Mouse (Mus musculus) embryonic facial prominence, embryonic 14.5 days (tissue): ENCODE results near the gene Rab31. TPM values are rescaled to one million over a fixed set of nuclear protein-coding genes. Genes with fewer than 3 reads are reported as not detected.

Source experiments
- ATAC-seq: fragments of 200-750 bp; cut with Nextera tagmentation; 2 replicates; pipeline ENCODE4 v1.8.0; 2017; ENCODE audit warnings: low read depth, moderate number of reproducible peaks, moderate TSS enrichment
- DNase-seq: peaks from one replicate; pipeline ENCODE4 v3.0.0-alpha.2; 2015; ENCODE audit warnings: low spot score
- H3K27ac ChIP-seq: fragments of 300-500 bp; sonication (generic); replicated peaks from 2 replicates; pipeline ENCODE4 v1.5.1; 2014; ENCODE audit warnings: low read depth, mild to moderate bottlenecking, low read length, moderate library complexity
- H3K27me3 ChIP-seq: fragments of 300-500 bp; sonication (generic); replicated peaks from 2 replicates; pipeline ENCODE4 v1.6.1; 2014; ENCODE audit warnings: low read length; ENCODE audit not compliant: control insufficient read depth, insufficient read depth
- H3K36me3 ChIP-seq: fragments of 300-500 bp; sonication (generic); 2 replicates; pipeline ENCODE4 v1.6.1; 2014; ENCODE audit warnings: low read length, mixed read lengths; ENCODE audit not compliant: control insufficient read depth, insufficient read depth
- H3K4me1 ChIP-seq: fragments of 300-500 bp; sonication (generic); 2 replicates; pipeline ENCODE4 v1.6.1; 2014; ENCODE audit warnings: antibody characterized with exemption, low read length; ENCODE audit not compliant: control insufficient read depth, insufficient read depth
- H3K4me2 ChIP-seq: fragments of 300-500 bp; sonication (generic); 2 replicates; pipeline ENCODE4 v1.6.1; 2014; ENCODE audit warnings: low read depth, mild to moderate bottlenecking, low read length, moderate library complexity, mixed read lengths
- H3K4me3 ChIP-seq: fragments of 300-500 bp; sonication (generic); 2 replicates; pipeline ENCODE4 v1.5.1; 2014; ENCODE audit warnings: low read depth, mild to moderate bottlenecking, low read length
- H3K9ac ChIP-seq: fragments of 300-500 bp; sonication (generic); 2 replicates; pipeline ENCODE4 v1.6.1; 2014; ENCODE audit warnings: low read depth, mild to moderate bottlenecking, low read length, moderate library complexity, mixed read lengths
- H3K9me3 ChIP-seq: fragments of 300-500 bp; sonication (generic); 2 replicates; pipeline ENCODE4 v1.6.1; 2016; ENCODE audit warnings: low read length; ENCODE audit not compliant: control insufficient read depth
- WGBS: fragments of 180-500 bp; shearing (Covaris S2); extraction: QIAGEN DNeasy Blood & Tissue Kit; methylation state at CpG from one replicate; pipeline ENCODE4 v1.1.7; 2014; 5-methylcytosine and 5-hydroxymethylcytosine counted together
- polyA plus RNA-seq: library from polyadenylated mRNA; unstranded; fragments of >200 nt; fragmentation: Nextera tagmentation; extraction: Ambion mirVana; gene quantifications from 2 replicates; pipeline ENCODE4 v1.2.1, GENCODE M21; 2014

The Rab31 gene
- polyA plus RNA-seq, 1 experiment from 2014 or later: 57.6 TPM

DNA sequence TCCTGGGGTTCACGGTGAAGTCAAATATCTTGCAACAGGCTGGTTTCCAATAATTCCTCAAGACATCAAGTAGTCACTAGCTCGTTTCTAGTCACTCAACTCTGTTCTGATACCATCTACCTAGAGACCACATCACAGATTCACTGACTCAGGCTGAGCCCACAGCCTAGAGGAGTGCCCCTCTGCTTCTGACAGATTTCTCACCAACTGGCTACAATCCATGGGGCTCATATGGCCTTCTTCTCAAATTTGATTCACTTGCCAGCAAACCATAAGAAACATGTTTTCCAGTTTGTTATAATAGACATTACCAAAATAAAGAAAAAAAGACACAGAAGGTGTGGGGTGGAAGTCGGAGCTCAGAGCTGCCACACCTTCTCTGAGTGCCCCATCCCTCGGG, 31.0 kb downstream of the Rab31 start:
- H3K9ac ChIP-seq: no peak overlapping the region
- H3K9me3 ChIP-seq: no peaks in the 10 kb centered on the region
- no peak for DNase-seq
- no peak overlapping the region for H3K4me3 ChIP-seq
- H3K27ac ChIP-seq: no peak overlapping the region
- no peak for ATAC-seq
- WGBS: 81% methylated on average over 4 of the region's 4 CpGs
- no peaks in the 10 kb centered on the region for H3K27me3 ChIP-seq
- no peaks in the 10 kb centered on the region for H3K36me3 ChIP-seq
- H3K4me2 ChIP-seq: no peak overlapping the region
- H3K4me1 ChIP-seq: no peaks in the 10 kb centered on the region

DNA sequence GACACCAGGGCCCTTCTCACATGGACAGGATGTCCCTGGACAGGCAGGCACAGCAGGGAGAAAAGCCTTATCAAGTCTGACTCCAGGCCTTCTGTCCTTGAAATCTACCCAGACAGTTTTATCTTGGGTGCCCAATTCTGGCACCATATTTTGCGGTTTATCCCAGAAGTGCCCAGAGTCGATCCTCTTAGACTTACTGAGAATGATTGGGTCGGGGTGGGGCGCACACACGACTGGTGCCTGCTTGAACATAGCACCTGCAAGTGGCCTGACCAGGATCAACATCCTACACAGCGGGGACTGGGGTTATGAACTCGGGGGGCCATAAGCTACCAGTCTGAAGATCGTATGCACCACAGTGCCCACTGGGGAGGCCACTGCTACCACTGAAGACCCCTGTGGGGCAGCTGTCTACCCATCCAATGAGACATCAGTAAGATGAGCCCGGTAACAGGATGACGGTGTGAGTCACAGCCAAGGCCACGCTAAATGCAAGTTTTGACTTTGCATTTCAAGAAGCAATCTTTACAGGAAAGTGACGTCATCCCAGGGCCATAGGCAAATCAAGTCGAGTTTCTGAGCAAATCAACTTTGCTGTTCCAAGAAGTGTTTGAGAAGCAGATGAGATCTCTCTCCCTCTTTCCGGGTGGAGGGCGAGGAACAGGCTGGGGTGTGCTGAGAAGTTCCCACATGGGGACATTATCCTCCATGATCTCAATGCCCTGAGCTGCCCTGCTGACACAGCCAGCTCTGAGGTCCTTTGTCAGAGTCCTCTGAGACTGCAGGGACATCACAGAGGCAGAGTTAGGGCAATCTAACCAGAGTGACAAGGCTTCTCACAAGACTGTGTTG, 32.5 kb downstream of the Rab31 start:
- H3K27me3 ChIP-seq: no peaks in the 10 kb centered on the region
- no peak overlapping the region for H3K4me2 ChIP-seq
- DNase-seq: no peak
- no peaks in the 10 kb centered on the region for H3K4me1 ChIP-seq
- no peaks in the 10 kb centered on the region for H3K9me3 ChIP-seq
- no peak overlapping the region for H3K27ac ChIP-seq
- H3K36me3 ChIP-seq: no peaks in the 10 kb centered on the region
- H3K4me3 ChIP-seq: no peak overlapping the region
- ATAC-seq: no peak
- no peak overlapping the region for H3K9ac ChIP-seq
- WGBS: 81% methylated on average over 15 of the region's 15 CpGs

DNA sequence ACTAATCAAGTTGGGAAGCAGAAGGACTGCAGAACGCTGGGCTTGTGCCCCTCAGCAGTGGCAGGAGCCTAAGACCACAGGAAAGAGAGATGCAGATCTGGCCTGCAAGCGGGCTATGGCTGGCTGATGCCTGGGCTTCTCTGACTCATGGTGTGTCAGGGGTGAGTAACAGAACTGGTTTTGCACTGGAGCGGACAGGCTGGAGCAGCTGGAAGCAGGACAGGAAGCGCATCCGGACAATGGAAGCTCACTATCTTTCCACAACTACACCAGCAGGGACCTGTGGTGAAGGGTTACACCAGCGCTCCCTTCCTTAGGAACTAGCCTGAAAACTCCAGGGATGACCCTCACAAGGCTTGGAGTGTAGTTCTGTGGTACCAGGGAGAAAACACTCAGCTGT, 34.9 kb downstream of the Rab31 start:
- Histone ChIP-seq H3K4me2 (no peak overlapping the region), H3K27me3 (no peaks in the 10 kb centered on the region), H3K36me3 (no peaks in the 10 kb centered on the region), H3K9ac (no peak overlapping the region), H3K4me3 (no peak overlapping the region), H3K4me1 (no peaks in the 10 kb centered on the region), H3K9me3 (no peaks in the 10 kb centered on the region), H3K27ac (no peak overlapping the region)
- DNase-seq: no peak
- WGBS: 80% methylated on average over 6 of the region's 6 CpGs
- no peak for ATAC-seq

DNA sequence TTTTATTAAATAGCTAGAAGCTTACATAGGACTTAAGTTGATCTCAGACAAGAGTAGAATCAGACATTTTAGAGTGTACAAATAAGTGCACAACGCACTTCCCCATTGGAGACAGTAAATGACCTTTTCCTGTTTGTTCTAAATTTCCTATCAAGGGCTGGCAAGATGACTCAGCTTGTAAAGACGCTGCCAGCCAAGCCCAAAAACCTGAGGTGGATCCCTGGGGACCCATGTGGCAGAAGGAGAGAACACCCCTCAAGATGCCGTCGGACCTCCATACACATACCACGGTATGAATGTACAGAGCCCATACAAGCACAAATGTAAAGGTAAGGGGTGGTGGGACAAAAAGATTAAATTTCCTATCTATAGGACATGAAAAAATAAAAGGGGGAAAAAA, 35.4 kb downstream of the Rab31 start:
- DNase-seq: no peak
- Histone ChIP-seq H3K4me1 (no peaks in the 10 kb centered on the region), H3K27me3 (no peaks in the 10 kb centered on the region), H3K27ac (no peak overlapping the region), H3K36me3 (no peaks in the 10 kb centered on the region), H3K4me3 (no peak overlapping the region), H3K9ac (no peak overlapping the region), H3K9me3 (no peaks in the 10 kb centered on the region), H3K4me2 (no peak overlapping the region)
- no peak for ATAC-seq
- WGBS: 78% methylated on average over 5 of the region's 5 CpGs

DNA sequence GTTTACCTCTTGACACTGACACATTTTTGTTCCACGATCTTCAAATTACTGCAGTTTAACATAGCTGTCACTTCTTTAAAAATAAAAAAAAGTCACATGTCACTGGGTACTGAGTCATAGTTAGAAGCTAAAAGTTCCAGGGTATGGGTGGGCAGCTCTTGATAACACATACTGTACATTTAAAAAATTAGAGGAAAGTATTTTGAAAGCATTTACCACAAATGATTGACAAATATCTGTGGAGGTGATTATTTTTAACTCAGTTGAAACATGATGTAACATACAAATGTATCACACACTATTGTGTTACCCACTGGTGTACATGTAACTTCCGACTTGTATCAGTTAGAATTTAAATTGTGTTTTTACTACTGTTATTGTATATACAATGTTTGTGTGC, 37.5 kb downstream of the Rab31 start:
- Histone ChIP-seq H3K27ac (no peak overlapping the region), H3K4me3 (no peak overlapping the region), H3K27me3 (no peaks in the 10 kb centered on the region), H3K36me3 (no peaks in the 10 kb centered on the region), H3K9ac (no peak overlapping the region), H3K9me3 (no peaks in the 10 kb centered on the region), H3K4me1 (no peaks in the 10 kb centered on the region), H3K4me2 (no peak overlapping the region)
- 92% methylated on average over 2 of the region's 2 CpGs for WGBS
- no peak for DNase-seq
- ATAC-seq: no peak

DNA sequence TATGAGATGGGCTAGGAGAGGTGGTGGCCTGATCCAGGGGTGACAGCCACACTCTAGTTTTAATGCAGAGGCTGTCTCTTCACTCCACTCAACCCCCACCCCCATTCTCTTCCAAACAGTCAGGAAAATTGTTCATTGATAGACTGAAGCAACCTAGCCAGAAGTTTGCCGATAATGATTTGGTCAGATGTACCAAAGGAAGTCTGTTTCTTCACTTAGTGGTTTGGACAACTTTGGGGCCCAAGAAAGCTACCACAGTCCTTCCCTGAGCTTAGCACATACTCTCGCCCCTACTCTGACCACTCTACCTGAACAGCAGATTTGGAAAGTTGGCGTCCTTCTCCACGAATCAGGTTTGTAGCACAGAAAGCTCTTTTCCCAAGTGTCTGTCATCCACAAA, 39.9 kb downstream of the Rab31 start:
- H3K9ac ChIP-seq: no peak overlapping the region
- 73% methylated on average over 4 of the region's 4 CpGs for WGBS
- H3K9me3 ChIP-seq: no peaks in the 10 kb centered on the region
- ATAC-seq: no peak
- H3K27ac ChIP-seq: no peak overlapping the region
- H3K4me3 ChIP-seq: no peak overlapping the region
- no peaks in the 10 kb centered on the region for H3K4me1 ChIP-seq
- no peak overlapping the region for H3K4me2 ChIP-seq
- H3K36me3 ChIP-seq: no peaks in the 10 kb centered on the region
- no peak for DNase-seq
- H3K27me3 ChIP-seq: no peaks in the 10 kb centered on the region

DNA sequence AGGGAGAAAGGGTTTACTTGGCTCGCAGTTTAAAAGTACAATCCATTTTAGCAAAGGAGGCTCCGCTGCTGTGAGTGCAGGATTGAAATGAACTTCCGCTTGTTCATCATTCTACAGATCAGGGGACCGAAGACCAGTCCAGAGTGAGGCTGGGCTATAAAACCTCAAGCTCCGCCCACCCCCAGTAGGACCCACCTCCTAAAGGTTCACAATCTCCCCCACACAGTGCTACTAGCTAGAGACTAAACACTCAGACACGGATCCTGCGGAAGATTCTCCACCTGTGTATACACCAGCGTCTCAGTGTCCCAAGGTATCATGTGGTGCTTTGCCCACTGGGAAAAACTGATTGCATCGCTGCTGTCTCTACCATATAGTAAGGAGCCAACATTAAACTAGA, 40.8 kb downstream of the Rab31 start:
- no peak for ATAC-seq
- Histone ChIP-seq H3K27me3 (no peaks in the 10 kb centered on the region), H3K4me2 (no peak overlapping the region), H3K36me3 (no peaks in the 10 kb centered on the region), H3K27ac (no peak overlapping the region), H3K9me3 (no peaks in the 10 kb centered on the region), H3K4me1 (no peaks in the 10 kb centered on the region), H3K9ac (no peak overlapping the region), H3K4me3 (no peak overlapping the region)
- DNase-seq: no peak
- 90% methylated on average over 9 of the region's 9 CpGs for WGBS

DNA sequence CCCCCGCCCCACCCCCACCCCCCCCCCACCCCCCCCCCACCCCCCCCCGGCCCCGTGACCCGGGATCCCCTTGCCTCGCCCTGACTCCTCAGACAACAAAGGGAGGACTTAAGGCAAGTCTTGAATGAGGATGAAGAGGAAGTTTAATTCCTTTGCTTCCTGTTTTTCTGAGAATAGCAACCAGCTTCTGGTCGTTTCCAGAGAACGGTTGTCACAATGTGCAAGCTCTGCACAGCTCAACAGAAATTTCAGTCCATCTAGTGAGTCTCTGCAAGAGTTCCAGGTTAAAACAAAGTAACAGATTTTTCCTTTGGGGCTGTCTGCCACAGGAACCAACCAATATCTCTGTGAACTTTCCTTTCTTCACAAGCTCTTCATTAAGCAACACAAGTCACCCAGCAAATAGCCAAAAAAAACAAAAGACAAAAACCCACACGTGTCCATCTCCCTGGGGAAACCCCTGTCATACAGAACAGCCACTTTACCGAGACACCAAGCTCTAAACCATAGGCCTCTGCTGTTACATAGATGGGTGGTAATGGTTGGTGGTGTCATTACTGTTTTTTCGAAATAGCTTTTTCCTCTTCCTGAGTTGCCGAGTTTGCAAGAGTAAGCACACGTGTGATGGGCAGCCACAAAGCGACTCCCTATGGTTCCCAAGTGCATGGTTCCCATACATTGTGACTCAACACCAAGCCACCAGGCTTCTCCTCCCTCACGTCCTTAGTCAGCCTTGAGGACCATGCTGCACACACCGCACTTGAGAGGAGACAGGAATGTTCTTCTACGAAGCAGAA, 42.4 kb downstream of the Rab31 start:
- Histone ChIP-seq H3K36me3 (no peaks in the 10 kb centered on the region), H3K9me3 (no peaks in the 10 kb centered on the region), H3K4me1 (no peaks in the 10 kb centered on the region), H3K9ac (no peak overlapping the region), H3K4me3 (no peak overlapping the region), H3K4me2 (no peak overlapping the region), H3K27me3 (no peaks in the 10 kb centered on the region), H3K27ac (no peak overlapping the region)
- no peak for DNase-seq
- 66% methylated on average over 13 of the region's 16 CpGs for WGBS
- no peak for ATAC-seq
